Mouse (Mus musculus) mouse embryonic stem cell (cell line): ENCODE measurements at regions not wholly inside any gene's neighbourhood (a gene's known extent, or its start where the extent isn't known, plus 50 kb on each side); places are given as distances from the start of the nearest gene placed in this dataset.

Experiments
- in situ Hi-C, 2 experiments: fragments of 300-500 bp; cut with MboI; formaldehyde crosslinking; loops; 1 replicate in 1 of 2; 3 replicates in 1 of 2; pipeline ENCODE4 v1.14.3; 2019 to 2020; ENCODE audit warnings: low sequenced_read_pairs in 2 of 2, low pct_unique_long_range_greater_than_20kb in 1 of 2, mixed read lengths in 1 of 2; ENCODE audit not compliant: unreplicated experiment in 1 of 2

- in situ Hi-C loops, result no loop called here
Observed at GRCm38 (mm10) chr15:56017561-56017960, 1459.9 kb downstream of the Slc22a22 start.

- in situ Hi-C loops, result no loop called here
Observed at GRCm38 (mm10) chr15:56016070-56016469, 1461.4 kb downstream of the Slc22a22 start.

GRCm38 (mm10) chr15:56014059-56014620 lies 1463.3 kb downstream of the Slc22a22 start:
- in situ Hi-C loops, result no loop called here

DNA sequence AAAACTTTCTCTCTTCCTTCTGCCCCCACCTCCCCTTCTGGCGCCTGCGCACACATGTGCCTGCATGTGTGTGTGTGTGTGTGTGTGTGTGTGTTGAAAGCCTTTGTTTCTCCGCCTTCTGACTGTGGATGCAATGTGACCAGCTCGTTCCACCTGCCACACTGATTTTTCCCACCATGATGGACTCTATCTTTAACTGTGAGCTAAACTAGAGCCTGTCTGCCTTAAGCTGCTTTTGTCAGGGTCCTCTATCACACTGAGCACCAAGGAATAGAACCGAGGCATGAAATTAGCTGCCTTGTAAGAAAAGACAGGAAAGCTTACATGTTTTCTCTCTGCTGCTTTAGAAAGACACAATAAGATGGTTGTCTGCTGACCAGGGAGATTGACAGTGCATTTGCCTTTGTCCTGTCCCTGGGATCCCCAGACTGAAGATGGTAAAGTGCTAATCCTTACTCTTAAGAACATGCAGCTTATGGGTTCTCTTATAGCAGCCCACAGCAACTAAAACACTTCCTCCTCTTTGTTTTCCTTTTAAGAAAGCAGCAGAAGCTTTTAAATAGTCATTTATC lies 1468.7 kb downstream of the Slc22a22 start:
- in situ Hi-C loops, result no loop called here

DNA sequence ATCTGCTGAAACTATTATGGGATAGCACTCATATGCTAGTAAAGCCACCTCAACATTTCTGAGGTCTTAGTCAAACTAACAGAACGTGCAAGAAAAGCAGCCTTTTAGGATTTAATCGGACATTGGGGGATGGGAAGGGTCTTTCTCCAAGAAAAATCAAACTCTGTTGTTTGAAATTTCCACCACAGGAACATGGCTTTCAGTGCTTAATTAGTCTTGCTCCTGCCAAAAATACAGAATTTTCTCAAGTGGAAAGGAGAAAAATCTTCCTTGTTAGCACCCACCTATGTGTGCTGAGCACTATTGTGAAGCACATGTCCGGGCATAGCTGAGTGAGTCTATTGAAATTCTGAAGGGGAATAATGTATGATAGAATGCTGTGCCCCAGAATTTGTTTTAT lies 1470.0 kb downstream of the Slc22a22 start:
- in situ Hi-C loops, result no loop called here

- in situ Hi-C loops, result no loop called here
Observed at GRCm38 (mm10) chr15:56005361-56005760, 1472.1 kb downstream of the Slc22a22 start.

DNA sequence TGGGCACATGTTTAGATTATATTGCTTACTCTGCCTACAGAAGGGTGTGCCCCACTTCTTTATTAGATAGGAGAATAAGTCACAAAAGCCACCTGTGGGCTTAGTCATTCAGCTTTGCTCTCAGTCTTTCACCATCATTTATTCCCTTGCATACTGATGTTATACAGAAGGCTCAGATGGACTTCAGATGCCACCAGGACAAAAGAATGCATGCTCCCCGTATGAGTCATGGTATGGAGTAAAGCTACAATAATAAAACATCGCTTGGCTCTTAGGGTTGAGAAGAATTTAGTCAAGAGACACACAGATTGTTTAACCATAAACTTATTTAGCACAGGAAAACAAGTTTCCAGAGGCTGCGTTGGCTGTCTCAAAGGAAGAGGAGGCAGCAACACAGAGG lies 1473.5 kb downstream of the Slc22a22 start:
- in situ Hi-C loops, result no loop called here

GRCm38 (mm10) chr15:55999605-56000004 lies 1477.8 kb downstream of the Slc22a22 start:
- in situ Hi-C loops, result no loop called here

GRCm38 (mm10) chr15:55997977-55998376 lies 1479.4 kb downstream of the Slc22a22 start:
- in situ Hi-C loops, result no loop called here

GRCm38 (mm10) chr15:55994680-55995079 lies 1482.7 kb downstream of the Slc22a22 start:
- in situ Hi-C loops, result no loop called here

GRCm38 (mm10) chr15:55975843-55976242 lies 1501.6 kb downstream of the Slc22a22 start:
- in situ Hi-C loops, result no loop called here

DNA sequence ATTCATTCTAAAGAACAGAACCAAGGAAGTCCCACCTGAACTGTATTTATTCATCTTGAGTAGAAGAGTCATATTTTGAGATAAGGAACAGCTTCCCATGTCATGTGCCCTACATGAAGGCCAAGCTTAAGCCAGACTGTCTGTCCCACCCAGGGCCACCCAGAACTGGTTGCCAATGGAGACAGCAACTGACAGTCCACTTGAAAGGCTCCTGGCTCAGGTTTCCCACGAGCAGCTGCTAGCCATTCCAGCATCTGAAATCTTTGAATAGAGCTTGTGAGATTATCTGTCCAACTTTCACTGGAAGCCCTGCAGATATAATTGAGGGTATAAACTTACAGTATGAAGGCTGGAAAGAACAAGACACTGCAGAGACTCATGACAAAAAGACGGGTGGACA lies 1510.6 kb downstream of the Slc22a22 start:
- in situ Hi-C loops, result no loop called here

DNA sequence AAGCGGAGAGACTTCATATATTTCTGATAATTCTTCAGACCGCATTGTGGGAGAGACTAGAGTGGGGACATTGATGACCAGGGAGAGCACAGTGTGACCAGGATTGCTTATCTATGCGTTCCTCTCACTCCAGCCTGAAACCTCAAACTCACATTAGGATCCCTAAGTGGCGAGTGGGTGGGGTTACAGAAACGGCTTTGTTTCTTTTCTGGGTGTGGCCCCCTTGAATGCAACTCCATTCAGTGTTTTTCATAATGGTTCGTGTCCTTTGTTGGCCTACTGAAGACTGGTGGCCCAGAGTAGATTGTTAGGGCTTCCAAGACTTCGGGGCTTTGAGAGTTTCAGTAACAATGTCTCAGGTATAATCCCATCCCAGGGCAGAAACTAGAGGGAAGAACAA lies 1512.1 kb downstream of the Slc22a22 start:
- in situ Hi-C loops, result no loop called here

DNA sequence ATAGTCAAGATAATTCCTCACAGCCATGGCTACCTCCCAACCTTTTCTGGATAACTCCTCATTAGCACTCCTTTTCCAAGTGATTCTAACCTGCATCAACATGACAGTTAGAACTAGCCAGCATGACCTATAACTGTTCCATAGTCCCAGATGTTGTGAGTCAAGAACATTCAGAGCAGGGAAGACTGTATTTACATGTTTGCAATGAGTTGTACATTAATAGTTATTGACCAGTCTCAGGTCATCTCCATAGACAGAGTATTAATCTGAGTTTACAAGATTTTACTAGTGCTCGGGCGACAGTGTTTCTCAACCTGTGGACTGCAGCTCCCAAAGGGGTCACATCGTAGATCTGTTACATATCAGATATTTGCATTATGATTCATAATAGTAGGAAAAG lies 1515.3 kb downstream of the Slc22a22 start:
- in situ Hi-C loops, result no loop called here
